In genomic region chr12:29323534-29323933, GRCm38 (mm10) we compare ENCODE assay signal across 27 mouse cellular contexts.
DNase-seq lines count a peak whose midpoint lies in the region; ATAC-seq lines count a peak whose summit lies in the region.
"Had no signal": no experiment of that assay in that cellular context is flagged by ENCODE, and none has a peak within 500 bp of the region (broad histone marks: within the 10 kb centered on the region; RNA-seq: fewer than 3 reads in every experiment).

No protein-coding gene starts in this region.

- H3K4me1 ChIP-seq in heart, embryonic 13.5 days: no peaks in the 10 kb centered on the region
- peaks cover 6% of the 10 kb centered on the region for H3K4me1 ChIP-seq in midbrain, embryonic 14.5 days (ENCODE audit: control insufficient read depth, insufficient read depth, low read length)
- H3K4me1 ChIP-seq in midbrain, embryonic 11.5 days (ENCODE audit: control insufficient read depth, insufficient read depth, low read length): peaks cover 8% of the 10 kb centered on the region
- H3K4me1 ChIP-seq in intestine, embryonic 16.5 days (ENCODE audit: control insufficient read depth, insufficient read depth, low read length): no peaks in the 10 kb centered on the region
- H3K4me1 ChIP-seq: embryonic facial prominence, embryonic 12.5 days; embryonic facial prominence, embryonic 15.5 days; heart, embryonic 12.5 days had no signal

- 0 out of 2 replicates have a peak, but pooled peaks have one; percentile 58 for ATAC-seq in heart, embryonic 13.5 days (ENCODE audit: extremely low read depth, insufficient number of reproducible peaks, low FRiP score, low TSS enrichment)
- ATAC-seq in midbrain, embryonic 14.5 days (ENCODE audit: low FRiP score, low TSS enrichment): no peak
- no peak for ATAC-seq in midbrain, embryonic 11.5 days (ENCODE audit: low FRiP score)
- ATAC-seq in intestine, embryonic 16.5 days: peak; percentile 69
- ATAC-seq in erythroblast, adult 5-6 weeks (replicated peaks; ENCODE audit: low FRiP score, poor library complexity, severe bottlenecking): no peak
- ATAC-seq: forebrain, postnatal 0 days had no signal

- no peaks in the 10 kb centered on the region for H3K36me3 ChIP-seq in heart, embryonic 13.5 days
- H3K36me3 ChIP-seq in midbrain, embryonic 14.5 days (ENCODE audit: control insufficient read depth, insufficient read depth, low read length): no peaks in the 10 kb centered on the region
- H3K36me3 ChIP-seq in midbrain, embryonic 11.5 days (ENCODE audit: control insufficient read depth, insufficient read depth, low read length): no peaks in the 10 kb centered on the region
- no peaks in the 10 kb centered on the region for H3K36me3 ChIP-seq in intestine, embryonic 16.5 days (ENCODE audit: control insufficient read depth, insufficient read depth, low read length)
- H3K36me3 ChIP-seq: embryonic facial prominence, embryonic 12.5 days; embryonic facial prominence, embryonic 15.5 days; forebrain, embryonic 12.5 days; G1E; heart, embryonic 12.5 days had no signal

- no peak overlapping the region for H3K9ac ChIP-seq in heart, embryonic 13.5 days
- no peak overlapping the region for H3K9ac ChIP-seq in midbrain, embryonic 14.5 days (replicated peaks; ENCODE audit: low read length)
- H3K9ac ChIP-seq in midbrain, embryonic 11.5 days (ENCODE audit: low read length): no peak overlapping the region
- no peak overlapping the region for H3K9ac ChIP-seq in intestine, embryonic 16.5 days (ENCODE audit: low read depth, low read length)
- H3K9ac ChIP-seq: embryonic facial prominence, embryonic 12.5 days; embryonic facial prominence, embryonic 15.5 days; forebrain, embryonic 12.5 days; forebrain, postnatal 0 days; heart, embryonic 12.5 days; hindbrain, embryonic 14.5 days had no signal

- no peak overlapping the region for H3K4me2 ChIP-seq in heart, embryonic 13.5 days
- no peak overlapping the region for H3K4me2 ChIP-seq in midbrain, embryonic 14.5 days (ENCODE audit: low read length)
- no peak overlapping the region for H3K4me2 ChIP-seq in midbrain, embryonic 11.5 days
- H3K4me2 ChIP-seq in intestine, embryonic 16.5 days (ENCODE audit: low read depth, low read length): no peak overlapping the region
- H3K4me2 ChIP-seq: embryonic facial prominence, embryonic 12.5 days; embryonic facial prominence, embryonic 15.5 days; forebrain, embryonic 12.5 days; heart, embryonic 12.5 days; hindbrain, embryonic 14.5 days had no signal

- no peak overlapping the region for H3K4me3 ChIP-seq in heart, embryonic 13.5 days
- no peak overlapping the region for H3K4me3 ChIP-seq in midbrain, embryonic 14.5 days (replicated peaks; ENCODE audit: low read depth, low read length)
- H3K4me3 ChIP-seq in midbrain, embryonic 11.5 days (ENCODE audit: low read depth, low read length): no peak overlapping the region
- H3K4me3 ChIP-seq in intestine, embryonic 16.5 days (ENCODE audit: low read length): no peak overlapping the region
- H3K4me3 ChIP-seq: embryonic facial prominence, embryonic 12.5 days; embryonic facial prominence, embryonic 15.5 days; erythroblast, embryonic 14.5 days; forebrain, embryonic 12.5 days; gastrocnemius, adult 2 months; heart, embryonic 12.5 days had no signal

- H3K27ac ChIP-seq in heart, embryonic 13.5 days (replicated peaks): no peak overlapping the region
- H3K27ac ChIP-seq in midbrain, embryonic 14.5 days (replicated peaks; ENCODE audit: low read depth, low read length): no peak overlapping the region
- H3K27ac ChIP-seq in midbrain, embryonic 11.5 days (ENCODE audit: low read depth, low read length): no peak overlapping the region
- no peak overlapping the region for H3K27ac ChIP-seq in intestine, embryonic 16.5 days (ENCODE audit: low read length)
- H3K27ac ChIP-seq: embryonic facial prominence, embryonic 12.5 days; embryonic facial prominence, embryonic 15.5 days; forebrain, embryonic 12.5 days; gastrocnemius, adult 2 months; hindbrain, embryonic 14.5 days had no signal

- 20% methylated on average over 3 of the region's 3 CpGs for WGBS in heart, embryonic 13.5 days
- WGBS in midbrain, embryonic 14.5 days: 65% methylated on average over 3 of the region's 3 CpGs
- 79% methylated on average over 3 of the region's 3 CpGs for WGBS in midbrain, embryonic 11.5 days
- WGBS in intestine, embryonic 16.5 days: 52% methylated on average over 3 of the region's 3 CpGs

- H3K27me3 ChIP-seq in heart, embryonic 13.5 days (replicated peaks): no peaks in the 10 kb centered on the region
- no peaks in the 10 kb centered on the region for H3K27me3 ChIP-seq in midbrain, embryonic 14.5 days (ENCODE audit: control insufficient read depth, insufficient read depth, low read length)
- no peaks in the 10 kb centered on the region for H3K27me3 ChIP-seq in midbrain, embryonic 11.5 days (ENCODE audit: control insufficient read depth, insufficient read depth, low read length)
- no peaks in the 10 kb centered on the region for H3K27me3 ChIP-seq in intestine, embryonic 16.5 days (replicated peaks; ENCODE audit: control insufficient read depth, insufficient read depth, low read length)
- H3K27me3 ChIP-seq: CH12.LX; embryonic facial prominence, embryonic 12.5 days; embryonic facial prominence, embryonic 15.5 days; forebrain, embryonic 12.5 days; heart, embryonic 12.5 days had no signal

- no peak for DNase-seq in heart, adult 18-20 months
- peak; percentile 5 for DNase-seq in midbrain, embryonic 14.5 days
- DNase-seq in midbrain, embryonic 11.5 days (ENCODE audit: low spot score, missing footprints): no peak
- DNase-seq in ovary, postnatal 10 days (ENCODE audit: low spot score): no peak
- DNase-seq: adrenal gland, adult 2 months; adrenal gland, postnatal 14 days; B cell, adult 2 months; cerebellum, adult 11-12 months; cerebellum, adult 9-11 months; cerebellum, postnatal 25 days; forebrain, postnatal 0 days; gastrocnemius, adult 2 months; gastrocnemius, postnatal 14 days; heart, adult 11 months; heart, postnatal 36 days; kidney, adult 2 months had no signal

- H3K9me3 ChIP-seq in heart, embryonic 13.5 days: no peaks in the 10 kb centered on the region
- no peaks in the 10 kb centered on the region for H3K9me3 ChIP-seq in midbrain, embryonic 14.5 days (ENCODE audit: control insufficient read depth, low read length)
- no peaks in the 10 kb centered on the region for H3K9me3 ChIP-seq in midbrain, embryonic 11.5 days (ENCODE audit: control insufficient read depth, low read length)
- no peaks in the 10 kb centered on the region for H3K9me3 ChIP-seq in intestine, embryonic 16.5 days (ENCODE audit: control insufficient read depth, low read length)
- H3K9me3 ChIP-seq: embryonic facial prominence, embryonic 12.5 days; embryonic facial prominence, embryonic 15.5 days; forebrain, embryonic 12.5 days; heart, embryonic 12.5 days had no signal

Comparison
In these comparisons a context has a peak if more than half of its experiments do, and no peak if none do; other contexts are left out.
1. ATAC-seq: peak in heart, embryonic 13.5 days (single experiment) and intestine, embryonic 16.5 days (single experiment); none in midbrain, embryonic 14.5 days (single experiment), midbrain, embryonic 11.5 days (single experiment) and erythroblast, adult 5-6 weeks (single experiment).